Mouse (Mus musculus) lung, postnatal 4 days (tissue): ENCODE results near the gene Celsr1.
"Not testable (repeated sequence)": the region's sequence is repeated elsewhere in the genome, so short reads cannot be mapped to it uniquely, and the experiment has no call there.

Source experiments
- DNase-seq, 2 experiments: peaks; one replicate each; pipeline ENCODE4 v3.0.0; 2021

Celsr1 gene

GRCm38 (mm10) chr15:85885606-85886005 is 148.0 kb downstream of the Celsr1 start:
- no peak for DNase-seq

GRCm38 (mm10) chr15:85879498-85879895 is 154.1 kb downstream of the Celsr1 start:
- no peak for DNase-seq

GRCm38 (mm10) chr15:85878848-85879497 is 154.6 kb downstream of the Celsr1 start, which contains the start of gene Trmu:
Gene Trmu, plus strand, starts transcription at chr15:85879312.
- DNase-seq: peak; percentile 94 to 95

- no peak for DNase-seq
Observed at GRCm38 (mm10) chr15:85877336-85877735, 156.2 kb downstream of the Celsr1 start.

GRCm38 (mm10) chr15:85867696-85868095 is 165.9 kb downstream of the Celsr1 start:
- DNase-seq: peak; percentile 57 to 80

GRCm38 (mm10) chr15:85865913-85866312 is 167.7 kb downstream of the Celsr1 start:
- not testable (repeated sequence) for DNase-seq

- DNase-seq: peak; percentile 95 to 96
Observed at GRCm38 (mm10) chr15:85859490-85860031, 174.0 kb downstream of the Celsr1 start, which contains the start of gene Gtse1. Gene Gtse1, plus strand, starts transcription at chr15:85859745.

- no peak for DNase-seq
Observed at GRCm38 (mm10) chr15:85858980-85859489, 174.5 kb downstream of the Celsr1 start.

GRCm38 (mm10) chr15:85851656-85852392 is 181.8 kb downstream of the Celsr1 start:
- DNase-seq: no peak
